Mouse (Mus musculus): ENCODE measurements around the gene Akt1. TPM values are rescaled to one million over a fixed set of nuclear protein-coding genes. Genes with fewer than 3 reads are reported as not detected.

Gene Akt1
- polyA plus RNA-seq, 1 experiment from 2014 or later, result 62.5 TPM

- Histone ChIP-seq H3K4me1 (0 out of 2 replicates have a peak, but pooled peaks cover 5% of the 10 kb centered on the region), H3K4me3 (no peak overlapping the region), H3K27ac (no peak overlapping the region), H3K36me3 (peaks cover 99% of the 10 kb centered on the region), H3K27me3 (no peaks in the 10 kb centered on the region), H3K4me2 (replicated peaks) (no peak overlapping the region), H3K9ac (no peak overlapping the region), H3K9me3 (no peaks in the 10 kb centered on the region)
- WGBS, result 57% methylated on average over 7 of the region's 7 CpGs
- peak; percentile 45 for ATAC-seq (ENCODE audit: low FRiP score, low read depth)
These were observed 21.4 kb downstream of the Akt1 start for GRCm38 (mm10) chr12:112653157-112653824.

DNA sequence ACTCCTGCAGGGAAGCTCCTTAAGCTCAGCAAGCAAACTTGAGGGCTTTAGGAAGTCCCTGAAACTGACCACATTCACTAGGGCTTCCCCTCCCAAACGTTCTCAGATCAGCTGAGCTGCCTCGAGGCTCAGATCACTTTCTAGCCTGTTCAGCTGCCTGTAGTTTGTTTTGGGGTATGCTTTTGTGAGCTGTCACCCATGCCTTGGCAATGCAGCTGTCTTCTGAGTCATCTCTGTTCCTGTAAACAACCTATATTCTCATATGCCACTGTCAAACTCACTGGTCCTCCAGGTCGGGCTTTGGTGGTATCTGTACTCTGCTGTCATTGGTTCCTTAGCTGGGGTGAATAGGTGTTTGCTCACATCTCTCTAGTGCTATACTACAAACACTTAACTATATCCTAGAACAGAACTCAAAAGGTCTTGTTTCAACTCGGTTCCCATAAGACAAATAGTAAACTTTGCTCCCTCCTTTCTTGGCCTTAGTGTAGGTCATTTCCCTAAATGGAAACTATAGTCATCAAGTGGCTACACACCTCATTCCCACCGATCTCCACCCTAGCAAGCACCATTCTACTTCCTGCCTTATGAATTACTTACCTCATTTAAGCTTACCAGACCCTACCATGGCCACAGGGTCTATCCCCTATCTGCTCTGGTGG, 22.8 kb downstream of the Akt1 start:
- Histone ChIP-seq H3K9me3 (no peaks in the 10 kb centered on the region), H3K4me3 (no peak overlapping the region), H3K36me3 (peaks cover 99% of the 10 kb centered on the region), H3K27me3 (no peaks in the 10 kb centered on the region), H3K4me1 (0 out of 2 replicates have a peak, but pooled peaks cover 5% of the 10 kb centered on the region), H3K9ac (no peak overlapping the region), H3K27ac (no peak overlapping the region), H3K4me2 (replicated peaks) (no peak overlapping the region)
- ATAC-seq (ENCODE audit: low FRiP score, low read depth), result no peak
- WGBS, result 79% methylated on average over 5 of the region's 5 CpGs

- peaks cover 16% of the 10 kb centered on the region for H3K4me1 ChIP-seq
- H3K27me3 ChIP-seq, result no peaks in the 10 kb centered on the region
- H3K4me3 ChIP-seq, result no peak overlapping the region
- H3K9ac ChIP-seq, result no peak overlapping the region
- H3K36me3 ChIP-seq, result peaks cover 63% of the 10 kb centered on the region
- WGBS, result 95% methylated on average over 5 of the region's 5 CpGs
- H3K4me2 ChIP-seq (replicated peaks), result no peak overlapping the region
- ATAC-seq (ENCODE audit: low FRiP score, low read depth), result no peak
- H3K9me3 ChIP-seq, result no peaks in the 10 kb centered on the region
- H3K27ac ChIP-seq, result no peak overlapping the region
These were observed 26.6 kb downstream of the Akt1 start for GRCm38 (mm10) chr12:112648081-112648480.

DNA sequence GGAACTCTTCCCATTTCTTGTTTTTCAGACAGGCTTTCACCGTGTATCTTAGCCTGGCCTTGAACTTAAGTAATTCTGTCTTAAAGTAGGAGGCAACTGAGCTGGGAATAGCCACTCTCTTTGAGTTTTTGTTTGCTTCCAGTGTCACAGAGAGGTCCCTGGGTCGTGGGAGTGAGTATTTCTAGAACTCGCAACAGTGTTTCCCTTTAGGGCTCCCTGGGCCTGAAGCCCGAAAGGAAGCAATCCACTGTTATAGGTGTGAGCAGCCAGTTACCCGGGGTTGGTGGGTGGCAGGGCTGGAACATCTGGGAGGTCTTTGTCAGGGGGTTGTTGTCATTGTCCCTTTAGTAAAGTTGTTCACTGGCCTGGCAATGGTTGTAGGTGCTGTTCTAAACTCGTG, 28.5 kb downstream of the Akt1 start:
- Histone ChIP-seq H3K27me3 (no peaks in the 10 kb centered on the region), H3K36me3 (peaks cover 44% of the 10 kb centered on the region), H3K4me2 (replicated peaks) (peak overlapping the region; percentile 77), H3K4me1 (peaks cover 16% of the 10 kb centered on the region), H3K4me3 (peak overlapping the region; percentile 68), H3K9ac (peak overlapping the region; percentile 93), H3K9me3 (no peaks in the 10 kb centered on the region), H3K27ac (no peak overlapping the region)
- 49% methylated on average over 6 of the region's 6 CpGs for WGBS
- no peak for ATAC-seq (ENCODE audit: low FRiP score, low read depth)

DNA sequence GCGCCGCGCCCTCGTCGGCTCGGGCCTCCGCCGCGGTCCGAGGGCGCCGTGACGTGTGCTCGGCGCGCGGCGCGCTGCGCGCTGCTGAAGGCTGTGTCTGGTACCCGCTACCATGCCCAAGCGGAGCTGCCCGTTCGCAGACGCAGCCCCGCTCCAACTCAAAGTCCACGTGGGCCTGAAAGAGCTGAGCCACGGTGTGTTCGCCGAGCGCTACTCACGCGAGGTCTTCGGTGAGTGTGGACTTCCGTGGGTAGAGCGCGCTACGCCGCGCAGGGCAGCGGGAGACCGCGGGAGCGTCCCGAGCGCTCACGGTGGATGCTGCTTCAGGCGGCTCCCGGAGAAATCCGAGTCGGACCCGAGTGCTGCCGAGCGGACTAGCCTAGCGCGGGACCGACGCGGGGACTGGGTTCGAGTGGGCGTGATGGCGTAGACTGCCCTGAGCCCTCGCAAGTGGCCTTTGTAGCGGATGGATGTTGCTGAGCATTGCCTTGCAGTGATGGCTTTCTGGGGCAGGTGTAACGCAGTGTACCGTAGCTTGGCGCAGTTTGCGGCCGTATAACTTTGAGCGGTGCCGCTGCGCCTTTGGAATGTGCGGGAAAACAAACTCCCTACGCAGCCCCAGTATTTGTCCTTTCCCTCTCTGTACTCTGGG, 29.7 kb downstream of the Akt1 start:
- no peaks in the 10 kb centered on the region for H3K9me3 ChIP-seq
- no peak; the same call in 1 of the 2 replicates for ATAC-seq (ENCODE audit: low FRiP score, low read depth)

DNA sequence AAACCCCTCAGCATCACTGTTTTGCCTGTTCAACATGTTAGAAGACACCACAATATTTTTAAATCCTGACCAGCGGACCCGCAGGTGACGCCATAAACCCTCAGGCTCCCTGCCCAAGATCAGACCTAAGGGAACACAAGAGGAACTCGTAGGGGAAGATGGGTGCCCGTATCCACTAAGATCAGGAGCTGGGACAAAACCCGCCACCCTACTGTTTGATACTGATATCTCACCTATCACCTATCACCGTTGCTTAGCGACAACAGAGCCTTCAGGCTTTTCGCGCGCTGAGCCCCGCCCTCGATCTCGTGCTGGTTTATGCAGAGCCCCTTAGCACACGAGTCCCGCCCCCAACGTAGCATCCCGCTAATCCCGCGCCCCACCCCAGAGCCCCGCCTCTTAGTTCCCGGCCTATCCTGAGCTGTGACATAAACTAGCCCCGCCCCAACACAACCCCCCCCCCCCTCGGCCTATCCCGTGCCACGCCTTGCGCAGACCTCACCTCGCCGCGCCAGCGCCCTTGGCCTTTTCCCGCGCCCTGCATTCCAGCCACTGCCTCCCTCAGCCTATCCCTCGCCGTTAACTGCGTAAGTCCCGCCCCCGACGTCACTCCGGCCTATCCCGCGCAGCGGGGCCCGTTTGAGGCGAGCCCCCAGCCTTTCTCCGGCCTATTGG, 30.4 kb downstream of the Akt1 start, which contains the start of gene Siva1:
Gene Siva1, plus strand, starts transcription at position 500 of the 675 bp plus-strand sequence.
- Histone ChIP-seq H3K36me3 (peaks cover 26% of the 10 kb centered on the region), H3K27me3 (no peaks in the 10 kb centered on the region), H3K27ac (peak within 1 kb of the TSS; percentile 88), H3K4me3 (peak within 1 kb of the TSS; percentile 68), H3K9ac (peak within 1 kb of the TSS; percentile 93), H3K9me3 (no peaks in the 10 kb centered on the region), H3K4me2 (replicated peaks) (peak within 1 kb of the TSS; percentile 77), H3K4me1 (peaks cover 16% of the 10 kb centered on the region)
- ATAC-seq (ENCODE audit: low FRiP score, low read depth), result peak; percentile 98
- 1% methylated on average over 45 of the region's 46 CpGs for WGBS

More for the DNA sequence above, 29.7 kb downstream of the Akt1 start:
- peak overlapping the region; percentile 93 for H3K9ac ChIP-seq
- peaks cover 33% of the 10 kb centered on the region for H3K36me3 ChIP-seq
- H3K4me3 ChIP-seq, result peak overlapping the region; percentile 68
- H3K4me1 ChIP-seq, result peaks cover 16% of the 10 kb centered on the region
- no peaks in the 10 kb centered on the region for H3K27me3 ChIP-seq
- H3K27ac ChIP-seq, result peak overlapping the region; percentile 88
- WGBS, result under 1% methylated on average over 75 of the region's 75 CpGs
- peak overlapping the region; percentile 77 for H3K4me2 ChIP-seq (replicated peaks)

GRCm38 (mm10) chr12:112643126-112643525, 31.6 kb downstream of the Akt1 start:
- Histone ChIP-seq H3K4me2 (replicated peaks) (no peak overlapping the region), H3K4me1 (peaks cover 16% of the 10 kb centered on the region), H3K9ac (no peak overlapping the region), H3K36me3 (peaks cover 14% of the 10 kb centered on the region), H3K4me3 (no peak overlapping the region), H3K27me3 (no peaks in the 10 kb centered on the region), H3K9me3 (no peaks in the 10 kb centered on the region), H3K27ac (no peak overlapping the region)
- 93% methylated on average over 6 of the region's 6 CpGs for WGBS
- ATAC-seq (ENCODE audit: low FRiP score, low read depth), result no peak

- Histone ChIP-seq H3K36me3 (no peaks in the 10 kb centered on the region), H3K4me1 (no peaks in the 10 kb centered on the region; the same call in 1 of the 2 replicates), H3K4me3 (no peak overlapping the region), H3K4me2 (replicated peaks) (no peak overlapping the region), H3K27me3 (no peaks in the 10 kb centered on the region), H3K9ac (no peak overlapping the region), H3K27ac (no peak overlapping the region), H3K9me3 (no peaks in the 10 kb centered on the region)
- no peak for ATAC-seq (ENCODE audit: low FRiP score, low read depth)
- 80% methylated on average over 10 of the region's 10 CpGs for WGBS
These were observed 35.2 kb downstream of the Akt1 start for GRCm38 (mm10) chr12:112639526-112639925.

GRCm38 (mm10) chr12:112633686-112634085, 41.0 kb downstream of the Akt1 start:
- no peak overlapping the region for H3K4me2 ChIP-seq (replicated peaks)
- H3K4me3 ChIP-seq, result no peak overlapping the region
- no peaks in the 10 kb centered on the region for H3K36me3 ChIP-seq
- H3K9ac ChIP-seq, result no peak overlapping the region
- no peak for ATAC-seq (ENCODE audit: low FRiP score, low read depth)
- no peaks in the 10 kb centered on the region for H3K9me3 ChIP-seq
- no peak overlapping the region for H3K27ac ChIP-seq
- 78% methylated on average over 9 of the region's 9 CpGs for WGBS
- no peaks in the 10 kb centered on the region for H3K27me3 ChIP-seq
- peaks cover 9% of the 10 kb centered on the region for H3K4me1 ChIP-seq

GRCm38 (mm10) chr12:112632907-112633306, 41.8 kb downstream of the Akt1 start:
- no peak overlapping the region for H3K9ac ChIP-seq
- no peaks in the 10 kb centered on the region for H3K9me3 ChIP-seq
- H3K4me3 ChIP-seq, result no peak overlapping the region
- 88% methylated on average over 5 of the region's 5 CpGs for WGBS
- H3K4me1 ChIP-seq, result peaks cover 15% of the 10 kb centered on the region
- no peaks in the 10 kb centered on the region for H3K27me3 ChIP-seq
- no peak for ATAC-seq (ENCODE audit: low FRiP score, low read depth)
- H3K4me2 ChIP-seq (replicated peaks), result no peak overlapping the region
- no peak overlapping the region for H3K27ac ChIP-seq
- H3K36me3 ChIP-seq, result no peaks in the 10 kb centered on the region

DNA sequence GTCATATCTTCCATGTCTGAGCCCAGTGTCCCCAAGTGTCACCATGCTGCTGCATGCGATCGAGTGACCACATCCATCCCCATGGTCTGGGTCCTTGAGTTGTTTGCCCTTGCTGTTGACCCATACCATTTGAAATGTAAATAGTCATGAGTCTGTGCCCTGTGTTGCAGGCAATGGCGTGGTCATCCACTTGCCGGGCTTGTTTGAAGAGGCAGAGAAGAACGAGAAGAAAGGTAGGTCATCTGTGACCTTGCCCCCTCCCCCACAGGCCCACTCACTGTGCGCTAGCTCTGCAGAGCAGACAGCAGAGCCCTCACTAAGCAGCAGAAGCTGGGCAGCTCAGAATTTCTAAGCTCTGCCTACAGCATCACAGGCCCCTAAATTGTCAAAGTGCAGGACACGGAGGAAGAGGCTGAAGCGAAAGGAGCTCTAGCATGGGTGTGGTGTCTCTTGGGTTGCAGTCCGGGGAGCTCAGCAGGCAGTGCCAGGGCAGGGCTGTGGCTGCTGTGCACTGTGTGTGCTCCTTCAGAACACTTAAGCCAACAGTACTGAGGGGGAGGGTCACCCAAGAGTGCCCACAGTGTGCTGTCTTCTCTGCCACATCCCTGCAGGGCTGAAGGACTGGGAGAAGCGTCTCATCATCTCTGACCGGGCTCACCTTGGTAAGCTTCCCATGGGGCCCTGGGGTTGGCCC, 42.5 kb downstream of the Akt1 start:
- Histone ChIP-seq H3K4me1 (peaks cover 15% of the 10 kb centered on the region), H3K4me2 (replicated peaks) (no peak overlapping the region), H3K9me3 (no peaks in the 10 kb centered on the region), H3K27ac (no peak overlapping the region), H3K9ac (no peak overlapping the region), H3K36me3 (no peaks in the 10 kb centered on the region), H3K27me3 (no peaks in the 10 kb centered on the region), H3K4me3 (no peak overlapping the region)
- no peak for ATAC-seq (ENCODE audit: low FRiP score, low read depth)
- 73% methylated on average over 11 of the region's 11 CpGs for WGBS
